Mouse (Mus musculus) adrenal gland, postnatal 14 days (tissue): Measurements from ENCODE around the gene Ppp1r32. TPM values are rescaled to one million over a fixed set of nuclear protein-coding genes. Genes with fewer than 3 reads are reported as not detected.

Experiments
- DNase-seq: peaks from one replicate; pipeline ENCODE4 v3.0.0; 2021; ENCODE audit warnings: mixed read lengths
- total RNA-seq: library from RNA; stranded (reverse); gene quantifications from 2 replicates; pipeline ENCODE4 v1.2.3, GENCODE M21; 2021

The Ppp1r32 gene
- total RNA-seq, 1 experiment from 2014 or later, result 0.63 TPM

DNA sequence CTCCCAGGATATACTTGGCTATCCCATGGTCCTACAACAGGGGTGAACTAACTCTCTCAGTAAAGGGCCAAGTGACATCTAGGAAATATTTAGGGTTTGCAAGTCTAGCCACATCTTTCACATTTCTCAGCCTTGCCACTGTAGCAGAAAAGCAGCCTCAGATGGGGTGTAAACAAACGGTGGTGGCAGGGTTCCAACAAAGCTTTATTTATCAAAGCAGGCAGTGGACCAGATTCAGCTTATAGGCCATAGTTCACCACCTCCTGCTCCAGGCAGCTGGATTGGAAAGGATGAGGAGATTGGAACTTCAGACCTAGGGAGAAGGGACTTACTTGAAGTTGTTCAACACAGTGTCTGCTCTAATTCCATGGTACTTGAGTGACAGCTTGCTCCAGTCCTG, 58.0 kb downstream of the Ppp1r32 start:
- no peak for DNase-seq

Other genes starting within 250 kb of the Ppp1r32 start
- gene Myrf, start 242.2 kb downstream of the Ppp1r32 start, total RNA-seq, result 2.6 and 4.7 TPM in 2 replicates
- gene Dagla, start 178.1 kb downstream of the Ppp1r32 start, total RNA-seq, result 5.5 and 7.4 TPM in 2 replicates
- gene Syt7, start 93.8 kb downstream of the Ppp1r32 start, total RNA-seq, result 23.9 and 24.1 TPM in 2 replicates
- 3.9 and 5.8 TPM in 2 replicates for gene Lrrc10b, start 25.5 kb downstream of the Ppp1r32 start, total RNA-seq
- 52.9 and 67.6 TPM in 2 replicates for gene Cpsf7, start 42.3 kb upstream of the Ppp1r32 start, total RNA-seq
- 49.9 and 55.7 TPM in 2 replicates for gene Sdhaf2, start 43.2 kb upstream of the Ppp1r32 start, total RNA-seq
- 12.1 and 12.8 TPM in 2 replicates for gene Tmem216, start 73.3 kb upstream of the Ppp1r32 start, total RNA-seq
- 19.0 and 21.2 TPM in 2 replicates for gene Cyb561a3, start 94.2 kb upstream of the Ppp1r32 start, total RNA-seq
- 9.2 and 11.2 TPM in 2 replicates for gene Tmem138, start 94.4 kb upstream of the Ppp1r32 start, total RNA-seq
- gene Ddb1, start 122.4 kb upstream of the Ppp1r32 start, total RNA-seq, result 253 and 279 TPM in 2 replicates
- 20.1 and 29.6 TPM in 2 replicates for gene Tkfc, start 122.7 kb upstream of the Ppp1r32 start, total RNA-seq
- gene Vwce, start 151.3 kb upstream of the Ppp1r32 start, total RNA-seq, result 1.2 and 2.2 TPM in 2 replicates
- gene Pga5, start 195.1 kb upstream of the Ppp1r32 start, total RNA-seq, result not detected in 2 replicates
- gene Vps37c, start 205.8 kb upstream of the Ppp1r32 start, total RNA-seq, result 19.1 and 23.6 TPM in 2 replicates